Mouse (Mus musculus) myocyte (in vitro differentiated cells): ENCODE results near the gene Ybx3. TPM values are rescaled to one million over a fixed set of nuclear protein-coding genes. Genes with fewer than 3 reads are reported as not detected.

Source experiments
- H3K27me3 ChIP-seq: one replicate; pipeline ENCODE4 v1.6.1; 2011; ENCODE audit not compliant: control insufficient read depth, insufficient read depth, insufficient read length
- H3K36me3 ChIP-seq: one replicate; pipeline ENCODE4 v1.6.1; 2011; ENCODE audit not compliant: control insufficient read depth, insufficient read depth
- H3K4me2 ChIP-seq: one replicate; pipeline ENCODE4 v1.6.1; 2011; ENCODE audit warnings: low read depth, control low read depth
- H3K4me3 ChIP-seq: one replicate; pipeline ENCODE4 v1.5.1; 2011; ENCODE audit warnings: mild to moderate bottlenecking, control low read depth, moderate library complexity
- H3K79me2 ChIP-seq: one replicate; pipeline ENCODE4 v1.6.1; 2011; ENCODE audit not compliant: control insufficient read depth, insufficient read depth
- H3ac ChIP-seq: one replicate; pipeline ENCODE4 v1.6.1; 2011; ENCODE audit not compliant: control insufficient read depth, insufficient read length
- CEBPB ChIP-seq: IDR thresholded peaks from 2 replicates; pipeline ENCODE4 v1.6.1; 2011; ENCODE audit warnings: mild to moderate bottlenecking, moderate library complexity; ENCODE audit not compliant: poor library complexity, insufficient read depth, severe bottlenecking
- E2F4 ChIP-seq: IDR thresholded peaks from one replicate; pipeline ENCODE4 v1.6.1; 2011; ENCODE audit warnings: mild to moderate bottlenecking, control low read depth, moderate library complexity; ENCODE audit not compliant: insufficient read depth
- MAX ChIP-seq: IDR thresholded peaks from one replicate; pipeline ENCODE4 v1.6.1; 2011; ENCODE audit warnings: low read depth, mild to moderate bottlenecking, control low read depth
- MYOD1 ChIP-seq, 3 experiments: IDR thresholded peaks; one replicate each; pipeline ENCODE4 v1.6.1; 2011; ENCODE audit warnings: control low read depth in 2 of 3, low read depth in 2 of 3, mild to moderate bottlenecking in 2 of 3, moderate library complexity in 1 of 3; ENCODE audit not compliant: insufficient read length in 2 of 3, control insufficient read depth in 1 of 3
- MYOG ChIP-seq, 3 experiments: IDR thresholded peaks; one replicate each; pipeline ENCODE4 v1.6.1; 2011; ENCODE audit warnings: control low read depth in 2 of 3, low read depth in 2 of 3, mild to moderate bottlenecking in 2 of 3; ENCODE audit not compliant: insufficient read length in 2 of 3, control insufficient read depth in 1 of 3, insufficient read depth in 1 of 3
- POLR2A ChIP-seq: IDR thresholded peaks from one replicate; pipeline ENCODE4 v1.6.1; 2011; ENCODE audit warnings: low read depth, mild to moderate bottlenecking, control low read depth, moderate library complexity; ENCODE audit not compliant: insufficient read length
- POLR2AphosphoS2 ChIP-seq: IDR thresholded peaks from one replicate; pipeline ENCODE4 v1.6.1; 2011; ENCODE audit warnings: low read depth, control low read depth; ENCODE audit not compliant: insufficient read length
- REST ChIP-seq: IDR thresholded peaks from one replicate; pipeline ENCODE4 v1.6.1; 2011; ENCODE audit warnings: mild to moderate bottlenecking, control low read depth, moderate library complexity; ENCODE audit not compliant: insufficient read depth, insufficient read length
- SRF ChIP-seq: IDR thresholded peaks from one replicate; pipeline ENCODE4 v1.6.1; 2011; ENCODE audit warnings: low read depth; ENCODE audit not compliant: control insufficient read depth, insufficient read length
- TCF12 ChIP-seq: IDR thresholded peaks from one replicate; pipeline ENCODE4 v1.6.1; 2011; ENCODE audit warnings: mild to moderate bottlenecking, control low read depth; ENCODE audit not compliant: poor library complexity, insufficient read depth, severe bottlenecking
- TCF3 ChIP-seq: IDR thresholded peaks from one replicate; pipeline ENCODE4 v1.6.1; 2011; ENCODE audit warnings: low read depth, control low read depth; ENCODE audit not compliant: insufficient read length
- USF1 ChIP-seq: IDR thresholded peaks from one replicate; pipeline ENCODE4 v1.6.1; 2011; ENCODE audit warnings: low read depth, mild to moderate bottlenecking, control low read depth, moderate library complexity
- polyA plus RNA-seq: library from polyadenylated mRNA; unstranded; fragments of >200 nt; fragmentation: generic; extraction: Trizol; gene quantifications from one replicate; pipeline ENCODE4 v1.2.1, GENCODE M21; 2012; ENCODE audit warnings: missing spikeins

Ybx3 gene
- polyA plus RNA-seq: 768 TPM

GRCm38 (mm10) chr6:131388040-131389021 lies at the start of gene Ybx3:
Gene Ybx3, minus strand, starts transcription at chr6:131388476.
- Histone ChIP-seq H3K4me3 (peak within 1 kb of the TSS; percentile 92), H3K36me3 (peaks cover 1% of the 10 kb centered on the region), H3K27me3 (no peaks in the 10 kb centered on the region), H3ac (peak within 1 kb of the TSS; percentile 91), H3K4me2 (peak within 1 kb of the TSS; percentile 93), H3K79me2 (peaks cover 51% of the 10 kb centered on the region)
- TF ChIP-seq POLR2A (peak; percentile 81), TCF3 (no peak), POLR2AphosphoS2 (peak; percentile 87), SRF (no peak), MYOG (IDR thresholded peaks at IDR 0.05; ENCODE audit: control insufficient read depth in 1 of 3, insufficient read depth in 1 of 3, insufficient read length in 2 of 3, low read depth in 2 of 3) (peak in 1 of 3 experiments; percentile 40), MYOD1 (IDR thresholded peaks at IDR 0.05; ENCODE audit: control insufficient read depth in 1 of 3, insufficient read length in 2 of 3, low read depth in 2 of 3) (peak in 1 of 3 experiments; percentile 24)

- H3ac ChIP-seq: no peak overlapping the region
- no peaks in the 10 kb centered on the region for H3K27me3 ChIP-seq
- H3K4me2 ChIP-seq: no peak overlapping the region
- no peaks in the 10 kb centered on the region for H3K36me3 ChIP-seq
- no peaks in the 10 kb centered on the region for H3K79me2 ChIP-seq
- TF ChIP-seq POLR2A: no peak
- TF ChIP-seq CEBPB: no peak
- no peak for TF ChIP-seq POLR2AphosphoS2
- no peak for TF ChIP-seq REST
- H3K4me3 ChIP-seq: no peak overlapping the region
These were observed 48.4 kb upstream of the Ybx3 start for GRCm38 (mm10) chr6:131436626-131437025.

GRCm38 (mm10) chr6:131434088-131434487 lies 45.8 kb upstream of the Ybx3 start:
- no peaks in the 10 kb centered on the region for H3K36me3 ChIP-seq

GRCm38 (mm10) chr6:131433153-131434048 lies 45.1 kb upstream of the Ybx3 start:
- Histone ChIP-seq H3K4me3 (no peak overlapping the region), H3K4me2 (no peak overlapping the region), H3K36me3 (no peaks in the 10 kb centered on the region), H3K79me2 (no peaks in the 10 kb centered on the region), H3ac (no peak overlapping the region), H3K27me3 (no peaks in the 10 kb centered on the region)
- TF ChIP-seq E2F4 (no peak), POLR2A (no peak), MAX (no peak), TCF3 (no peak), REST (no peak), POLR2AphosphoS2 (no peak), USF1 (no peak), MYOG (IDR thresholded peaks at IDR 0.05; ENCODE audit: control insufficient read depth in 1 of 3, insufficient read depth in 1 of 3, insufficient read length in 2 of 3, low read depth in 2 of 3) (no peak), CEBPB (no peak), SRF (no peak), TCF12 (no peak), MYOD1 (IDR thresholded peaks at IDR 0.05; ENCODE audit: control insufficient read depth in 1 of 3, insufficient read length in 2 of 3, low read depth in 2 of 3) (no peak)

More at GRCm38 (mm10) chr6:131434088-131434487, 45.8 kb upstream of the Ybx3 start:
- no peaks in the 10 kb centered on the region for H3K79me2 ChIP-seq
- H3ac ChIP-seq: no peak overlapping the region
- H3K27me3 ChIP-seq: no peaks in the 10 kb centered on the region
- no peak overlapping the region for H3K4me2 ChIP-seq
- no peak for TF ChIP-seq TCF12
- TF ChIP-seq MYOG (IDR thresholded peaks at IDR 0.05; ENCODE audit: control insufficient read depth in 1 of 3, insufficient read depth in 1 of 3, insufficient read length in 2 of 3, low read depth in 2 of 3): no peak
- TF ChIP-seq MYOD1 (IDR thresholded peaks at IDR 0.05; ENCODE audit: control insufficient read depth in 1 of 3, insufficient read length in 2 of 3, low read depth in 2 of 3): no peak
- no peak for TF ChIP-seq USF1
- no peak overlapping the region for H3K4me3 ChIP-seq

- TF ChIP-seq TCF12: no peak
- TF ChIP-seq SRF: no peak
- TF ChIP-seq REST: no peak
- no peak for TF ChIP-seq MAX
- no peaks in the 10 kb centered on the region for H3K27me3 ChIP-seq
- no peaks in the 10 kb centered on the region for H3K79me2 ChIP-seq
- H3K36me3 ChIP-seq: no peaks in the 10 kb centered on the region
- H3K4me3 ChIP-seq: no peak overlapping the region
- no peak overlapping the region for H3ac ChIP-seq
- H3K4me2 ChIP-seq: no peak overlapping the region
These were observed 33.3 kb upstream of the Ybx3 start for GRCm38 (mm10) chr6:131421572-131421971.
